In the genomic region with DNA sequence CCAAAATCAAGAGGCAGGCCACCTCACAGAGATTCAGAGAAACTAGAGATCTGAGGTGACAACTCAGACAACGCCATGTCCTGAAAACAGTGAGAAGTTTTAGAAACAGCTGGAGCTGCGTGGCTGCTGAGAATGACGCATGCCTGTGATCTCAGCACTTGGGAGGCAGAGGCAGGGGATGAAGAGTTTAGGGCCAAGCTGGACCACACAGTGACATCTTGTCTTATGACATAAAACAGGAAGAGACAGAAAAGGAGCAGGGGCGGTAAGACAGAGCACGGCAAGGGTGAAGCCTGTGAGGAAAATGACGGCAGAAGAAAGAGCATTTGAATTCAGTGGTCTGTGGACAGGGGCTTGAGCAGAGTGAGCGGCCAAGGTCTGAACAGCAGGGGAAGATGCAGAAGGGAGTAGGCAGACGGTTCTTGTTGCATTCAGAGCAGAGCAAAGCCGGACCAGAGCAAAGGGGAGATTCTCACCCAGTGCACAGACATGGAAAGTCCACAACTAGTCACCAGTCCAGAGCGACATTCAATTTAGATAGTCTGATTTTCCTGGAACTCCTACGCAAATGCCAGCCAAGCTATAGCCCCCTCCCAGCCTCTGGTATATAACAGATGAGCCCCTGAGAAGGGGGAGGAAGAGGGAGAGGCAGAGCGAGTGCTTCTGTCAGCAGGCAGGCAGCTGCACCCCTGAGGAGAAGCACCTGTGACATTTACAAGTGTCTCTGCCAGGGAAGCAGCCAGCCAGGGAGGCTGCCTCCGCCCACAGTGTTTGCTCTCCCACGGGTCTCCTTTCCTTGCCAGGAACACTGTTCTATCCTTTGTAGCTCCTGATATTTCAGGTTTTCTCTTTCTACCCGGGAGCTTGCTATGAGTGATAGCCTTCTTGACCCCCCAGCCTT, we compare ENCODE assay signal across 9 mouse cellular contexts. TPM values are rescaled to one million over a fixed set of nuclear protein-coding genes. Genes with fewer than 3 reads are reported as not detected.
A peak's percentile ranks its signal among the peaks of the same experiment; 100 is the strongest.
DNase-seq lines count a peak whose midpoint lies in the region; ATAC-seq and TF ChIP-seq lines count a peak whose summit lies in the region.
"Had no signal": no experiment of that assay in that cellular context is flagged by ENCODE, and none has a peak within 500 bp of the region (broad histone marks: within the 10 kb centered on the region; RNA-seq: fewer than 3 reads in every experiment).

No protein-coding gene starts in this region.

- no peaks in the 10 kb centered on the region for H3K36me3 ChIP-seq in hindbrain, postnatal 0 days (ENCODE audit: insufficient read depth, low read length)
- H3K36me3 ChIP-seq in hindbrain, embryonic 11.5 days (ENCODE audit: control insufficient read depth, insufficient read depth, low read length), result no peaks in the 10 kb centered on the region
- no peaks in the 10 kb centered on the region for H3K36me3 ChIP-seq in stomach, embryonic 16.5 days (ENCODE audit: control insufficient read depth, insufficient read depth, low read length)
- H3K36me3 ChIP-seq in hindbrain, embryonic 10.5 days, result no peaks in the 10 kb centered on the region
- H3K36me3 ChIP-seq: G1E had no signal

- no peak overlapping the region for H3K4me3 ChIP-seq in hindbrain, postnatal 0 days (ENCODE audit: low read length)
- H3K4me3 ChIP-seq in hindbrain, embryonic 11.5 days (ENCODE audit: low read depth, low read length), result no peak overlapping the region
- no peak overlapping the region for H3K4me3 ChIP-seq in stomach, embryonic 16.5 days (replicated peaks; ENCODE audit: low read length)
- no peak overlapping the region for H3K4me3 ChIP-seq in hindbrain, embryonic 10.5 days

- no peak overlapping the region for H3K27ac ChIP-seq in hindbrain, postnatal 0 days
- H3K27ac ChIP-seq in hindbrain, embryonic 11.5 days (ENCODE audit: low read depth, low read length), result no peak overlapping the region
- peak overlapping the region; percentile 72 for H3K27ac ChIP-seq in stomach, embryonic 16.5 days (ENCODE audit: low read length)
- no peak overlapping the region for H3K27ac ChIP-seq in hindbrain, embryonic 10.5 days

- H3K9me3 ChIP-seq in hindbrain, postnatal 0 days (ENCODE audit: low read length), result no peaks in the 10 kb centered on the region
- H3K9me3 ChIP-seq in hindbrain, embryonic 11.5 days (ENCODE audit: control insufficient read depth, low read length), result no peaks in the 10 kb centered on the region
- H3K9me3 ChIP-seq in stomach, embryonic 16.5 days (replicated peaks; ENCODE audit: control insufficient read depth, low read length), result no peaks in the 10 kb centered on the region
- H3K9me3 ChIP-seq in hindbrain, embryonic 10.5 days, result no peaks in the 10 kb centered on the region
- H3K9me3 ChIP-seq: G1E had no signal

- 36% methylated on average over 15 of the region's 15 CpGs for WGBS in hindbrain, postnatal 0 days
- WGBS in hindbrain, embryonic 11.5 days, result 38% methylated on average over 15 of the region's 15 CpGs
- WGBS in stomach, embryonic 16.5 days, result 19% methylated on average over 15 of the region's 15 CpGs
- 53% methylated on average over 15 of the region's 15 CpGs for WGBS in hindbrain, embryonic 10.5 days

- peaks cover 5% of the 10 kb centered on the region; the same call in 1 of the 2 replicates for H3K4me1 ChIP-seq in hindbrain, postnatal 0 days (ENCODE audit: insufficient read depth, low read length)
- no peaks in the 10 kb centered on the region for H3K4me1 ChIP-seq in hindbrain, embryonic 11.5 days (replicated peaks; ENCODE audit: control insufficient read depth, insufficient read depth, low read length)
- peaks cover 12% of the 10 kb centered on the region for H3K4me1 ChIP-seq in stomach, embryonic 16.5 days (ENCODE audit: control insufficient read depth, insufficient read depth, low read length)
- peaks cover 8% of the 10 kb centered on the region for H3K4me1 ChIP-seq in hindbrain, embryonic 10.5 days (replicated peaks)

- 0 out of 2 replicates have a peak overlapping the region, but pooled peaks have one; percentile 5 for H3K4me2 ChIP-seq in hindbrain, postnatal 0 days (ENCODE audit: low read depth, low read length)
- H3K4me2 ChIP-seq in hindbrain, embryonic 11.5 days (replicated peaks; ENCODE audit: low read depth, low read length), result no peak overlapping the region
- H3K4me2 ChIP-seq in stomach, embryonic 16.5 days (ENCODE audit: low read depth, low read length), result peak overlapping the region; percentile 22

- DNase-seq in hindbrain, postnatal 0 days (ENCODE audit: low spot score), result peak; percentile 47
- DNase-seq in hindbrain, embryonic 11.5 days (ENCODE audit: low spot score), result no peak
- DNase-seq in cerebellum, postnatal 10 days, result peak; percentile 67 to 84
- DNase-seq in heart, postnatal 36 days, result peak; percentile 8 to 11
- DNase-seq in layer of hippocampus, postnatal 14 days (ENCODE audit: low spot score in 2 of 2), result peak; percentile 59 to 71
- no peak for DNase-seq in urinary bladder, postnatal 4 days (ENCODE audit: low spot score in 2 of 2)
- no peak for DNase-seq in hindbrain, embryonic 10.5 days (ENCODE audit: low spot score)

- intact Hi-C loops in heart, postnatal 36 days (cut with DNase I), result no loop called here

- ATAC-seq in hindbrain, postnatal 0 days, result 0 out of 2 replicates have a peak, but pooled peaks have one; percentile 18
- ATAC-seq in hindbrain, embryonic 11.5 days (ENCODE audit: low FRiP score), result no peak
- 0 out of 2 replicates have a peak, but pooled peaks have one; percentile 42 for ATAC-seq in stomach, embryonic 16.5 days (ENCODE audit: insufficient read depth, low FRiP score)

- TF ChIP-seq CTCF in hindbrain, postnatal 0 days (IDR thresholded peaks at IDR 0.05; ENCODE audit: low read depth), result no peak

- H3K27me3 ChIP-seq in hindbrain, postnatal 0 days (ENCODE audit: insufficient read depth, low read length), result no peaks in the 10 kb centered on the region
- no peaks in the 10 kb centered on the region for H3K27me3 ChIP-seq in hindbrain, embryonic 11.5 days (ENCODE audit: control insufficient read depth, insufficient read depth, low read length)
- H3K27me3 ChIP-seq in stomach, embryonic 16.5 days (ENCODE audit: control insufficient read depth, insufficient read depth, low read length), result no peaks in the 10 kb centered on the region
- no peaks in the 10 kb centered on the region for H3K27me3 ChIP-seq in hindbrain, embryonic 10.5 days (ENCODE audit: insufficient read depth, poor library complexity, severe bottlenecking)

- H3K9ac ChIP-seq in hindbrain, postnatal 0 days (replicated peaks; ENCODE audit: low read length), result no peak overlapping the region
- H3K9ac ChIP-seq in hindbrain, embryonic 11.5 days (ENCODE audit: low read depth, low read length), result no peak overlapping the region
- peak overlapping the region; percentile 4; the same call in 1 of the 2 replicates for H3K9ac ChIP-seq in stomach, embryonic 16.5 days (ENCODE audit: low read length)

RNA-seq across cellular contexts. Expression of gene Car12, which starts 19.6 kb away (rescaled TPM):
- total RNA-seq in hindbrain, postnatal 0 days (2014; rRNA removed), result 5.9 and 12.5 TPM in 2 replicates
- 6.6 and 7.4 TPM in 2 replicates for polyA plus RNA-seq in hindbrain, postnatal 0 days (2015; fragmentation: Nextera tagmentation; extraction: Ambion mirVana)
- polyA plus RNA-seq in hindbrain, embryonic 11.5 days (2014; fragmentation: Nextera tagmentation; extraction: Ambion mirVana), result 1.0 and 1.2 TPM in 2 replicates
- not detected for total RNA-seq in heart, postnatal 36 days (2021)
- total RNA-seq in layer of hippocampus, postnatal 14 days (2021), result 10 to 100 TPM; 34.1 to 47.0 TPM
- 19.3 and 25.5 TPM in 2 replicates for polyA plus RNA-seq in stomach, embryonic 16.5 days (2015; fragmentation: Nextera tagmentation; extraction: Ambion mirVana)
- polyA plus RNA-seq in hindbrain, embryonic 10.5 days (2016; fragmentation: Nextera tagmentation; extraction: Ambion mirVana), result 0.88 and 1.7 TPM in 2 replicates
- polyA plus RNA-seq: G1E had no signal

Comparison
In these comparisons a context has a peak if more than half of its experiments do, and no peak if none do; other contexts are left out.
1. DNase-seq: peak in hindbrain, postnatal 0 days (single experiment), cerebellum, postnatal 10 days (2 of 2), heart, postnatal 36 days (2 of 2) and layer of hippocampus, postnatal 14 days (2 of 2); none in hindbrain, embryonic 11.5 days (single experiment), urinary bladder, postnatal 4 days (0 of 2) and hindbrain, embryonic 10.5 days (single experiment).